Mouse (Mus musculus) limb, embryonic 11.5 days (tissue): ENCODE data around the gene Cpsf3. TPM values are rescaled to one million over a fixed set of nuclear protein-coding genes. Genes with fewer than 3 reads are reported as not detected.

Experiments used
- ATAC-seq: fragments of 200-750 bp; cut with Nextera tagmentation; 2 replicates; pipeline ENCODE4 v1.8.0; 2017; ENCODE audit warnings: low read depth; ENCODE audit not compliant: insufficient number of reproducible peaks, low FRiP score, low TSS enrichment
- DNase-seq: peaks from one replicate; pipeline ENCODE4 v3.0.0-alpha.2; 2015; ENCODE audit warnings: low spot score
- H3K27ac ChIP-seq: fragments of 300-500 bp; sonication (generic); replicated peaks from 2 replicates; pipeline ENCODE4 v1.5.1; 2014; ENCODE audit warnings: low read depth, mild to moderate bottlenecking, low read length
- H3K27me3 ChIP-seq: fragments of 300-500 bp; sonication (generic); 2 replicates; pipeline ENCODE4 v1.6.1; 2014; ENCODE audit warnings: mild to moderate bottlenecking, low read length, mixed read lengths; ENCODE audit not compliant: control insufficient read depth, insufficient read depth
- H3K36me3 ChIP-seq: fragments of 300-500 bp; sonication (generic); 2 replicates; pipeline ENCODE4 v1.6.1; 2014; ENCODE audit warnings: mild to moderate bottlenecking, low read length, moderate library complexity, mixed read lengths; ENCODE audit not compliant: control insufficient read depth, insufficient read depth
- H3K4me1 ChIP-seq: fragments of 300-500 bp; sonication (generic); 2 replicates; pipeline ENCODE4 v1.6.1; 2014; ENCODE audit warnings: low read length, mixed read lengths; ENCODE audit not compliant: control insufficient read depth, insufficient read depth
- H3K4me2 ChIP-seq: fragments of 300-500 bp; sonication (generic); 2 replicates; pipeline ENCODE4 v1.6.1; 2014; ENCODE audit warnings: low read depth, mild to moderate bottlenecking, moderate library complexity; ENCODE audit not compliant: severe bottlenecking
- H3K4me3 ChIP-seq: fragments of 300-500 bp; sonication (generic); 2 replicates; pipeline ENCODE4 v1.5.1; 2014; ENCODE audit warnings: low read depth, low read length
- H3K9ac ChIP-seq: fragments of 300-500 bp; sonication (generic); 2 replicates; pipeline ENCODE4 v1.6.1; 2014; ENCODE audit warnings: mild to moderate bottlenecking, low read length
- H3K9me3 ChIP-seq: fragments of 300-500 bp; sonication (generic); 2 replicates; pipeline ENCODE4 v1.6.1; 2016; ENCODE audit warnings: low read length; ENCODE audit not compliant: control insufficient read depth
- WGBS: fragments of 180-500 bp; shearing (Covaris S2); extraction: QIAGEN DNeasy Blood & Tissue Kit; methylation state at CpG from one replicate; pipeline ENCODE4 v1.1.7; 2014; 5-methylcytosine and 5-hydroxymethylcytosine counted together
- polyA plus RNA-seq: library from polyadenylated mRNA; unstranded; fragments of >200 nt; fragmentation: Nextera tagmentation; extraction: Ambion mirVana; gene quantifications from 2 replicates; pipeline ENCODE4 v1.2.1, GENCODE M21; 2014

The Cpsf3 gene
- polyA plus RNA-seq, 1 experiment from 2014 or later = 144 TPM

- H3K27me3 ChIP-seq = no peaks in the 10 kb centered on the region
- no peaks in the 10 kb centered on the region for H3K9me3 ChIP-seq
- peak within 1 kb of the TSS; percentile 76 for H3K4me3 ChIP-seq
- WGBS = under 1% methylated on average over 28 of the region's 28 CpGs
- H3K4me2 ChIP-seq = peak within 1 kb of the TSS; percentile 54
- H3K27ac ChIP-seq = peak within 1 kb of the TSS; percentile 82
- no peaks in the 10 kb centered on the region for H3K4me1 ChIP-seq
- ATAC-seq (peak; percentile 94), DNase-seq (peak; percentile 97)
- no peaks in the 10 kb centered on the region for H3K36me3 ChIP-seq
- H3K9ac ChIP-seq = peak within 1 kb of the TSS; percentile 87
These were observed 1.0 kb downstream of the Cpsf3 start, which contains the start of gene Itgb1bp1 for GRCm38 (mm10) chr12:21286243-21286622. TSS of gene Itgb1bp1 (minus strand) at chr12:21286284.

GRCm38 (mm10) chr12:21286712-21287650 lies 1.8 kb downstream of the Cpsf3 start:
- no peaks in the 10 kb centered on the region for H3K4me1 ChIP-seq
- WGBS = 40% methylated on average over 18 of the region's 18 CpGs
- peak overlapping the region; percentile 54 for H3K4me2 ChIP-seq
- H3K4me3 ChIP-seq = peak overlapping the region; percentile 76
- H3K36me3 ChIP-seq = peaks cover 5% of the 10 kb centered on the region
- no peaks in the 10 kb centered on the region for H3K9me3 ChIP-seq
- H3K9ac ChIP-seq = peak overlapping the region; percentile 87
- H3K27ac ChIP-seq = no peak overlapping the region
- H3K27me3 ChIP-seq = no peaks in the 10 kb centered on the region
- ATAC-seq (no peak), DNase-seq (peak; percentile 26)

- H3K27me3 ChIP-seq = no peaks in the 10 kb centered on the region
- WGBS = 94% methylated on average over 3 of the region's 3 CpGs
- H3K4me2 ChIP-seq = no peak overlapping the region
- H3K36me3 ChIP-seq = peaks cover 11% of the 10 kb centered on the region
- no peak for DNase-seq
- no peak overlapping the region for H3K9ac ChIP-seq
- no peaks in the 10 kb centered on the region for H3K4me1 ChIP-seq
- H3K9me3 ChIP-seq = no peaks in the 10 kb centered on the region
- no peak for ATAC-seq
- H3K27ac ChIP-seq = no peak overlapping the region
- H3K4me3 ChIP-seq = no peak overlapping the region
These were observed 3.7 kb downstream of the Cpsf3 start for GRCm38 (mm10) chr12:21288716-21289395.

GRCm38 (mm10) chr12:21289651-21290050 lies 4.5 kb downstream of the Cpsf3 start:
- Histone ChIP-seq H3K27ac (no peak overlapping the region), H3K36me3 (peaks cover 16% of the 10 kb centered on the region), H3K4me3 (no peak overlapping the region), H3K4me2 (no peak overlapping the region), H3K9ac (no peak overlapping the region), H3K4me1 (no peaks in the 10 kb centered on the region), H3K9me3 (no peaks in the 10 kb centered on the region), H3K27me3 (no peaks in the 10 kb centered on the region)
- ATAC-seq (no peak), DNase-seq (no peak)
- 88% methylated on average over 6 of the region's 6 CpGs for WGBS

- Histone ChIP-seq H3K9me3 (no peaks in the 10 kb centered on the region), H3K36me3 (peaks cover 18% of the 10 kb centered on the region), H3K4me3 (no peak overlapping the region), H3K4me1 (no peaks in the 10 kb centered on the region), H3K9ac (no peak overlapping the region), H3K27ac (no peak overlapping the region), H3K4me2 (no peak overlapping the region), H3K27me3 (no peaks in the 10 kb centered on the region)
- no peak for DNase-seq
- 95% methylated on average over 11 of the region's 11 CpGs for WGBS
- ATAC-seq = no peak
These were observed 13.7 kb downstream of the Cpsf3 start for GRCm38 (mm10) chr12:21298856-21299255.

GRCm38 (mm10) chr12:21301324-21301723 lies 16.1 kb downstream of the Cpsf3 start:
- no peaks in the 10 kb centered on the region for H3K4me1 ChIP-seq
- 85% methylated on average over 7 of the region's 7 CpGs for WGBS
- no peaks in the 10 kb centered on the region for H3K27me3 ChIP-seq
- no peak overlapping the region for H3K27ac ChIP-seq
- H3K4me3 ChIP-seq = no peak overlapping the region
- no peak overlapping the region for H3K9ac ChIP-seq
- no peaks in the 10 kb centered on the region for H3K9me3 ChIP-seq
- peaks cover 21% of the 10 kb centered on the region for H3K36me3 ChIP-seq
- ATAC-seq (no peak), DNase-seq (no peak)
- H3K4me2 ChIP-seq = no peak overlapping the region

GRCm38 (mm10) chr12:21301932-21302331 lies 16.7 kb downstream of the Cpsf3 start:
- Histone ChIP-seq H3K27me3 (no peaks in the 10 kb centered on the region), H3K36me3 (peaks cover 24% of the 10 kb centered on the region), H3K4me1 (no peaks in the 10 kb centered on the region), H3K4me3 (no peak overlapping the region), H3K27ac (no peak overlapping the region), H3K9ac (no peak overlapping the region), H3K9me3 (no peaks in the 10 kb centered on the region), H3K4me2 (no peak overlapping the region)
- no peak for DNase-seq
- ATAC-seq = no peak
- WGBS = 91% methylated on average over 8 of the region's 8 CpGs

GRCm38 (mm10) chr12:21302361-21302783 lies 17.2 kb downstream of the Cpsf3 start:
- Histone ChIP-seq H3K9ac (no peak overlapping the region), H3K27me3 (no peaks in the 10 kb centered on the region), H3K4me2 (no peak overlapping the region), H3K36me3 (peaks cover 22% of the 10 kb centered on the region), H3K4me1 (no peaks in the 10 kb centered on the region), H3K9me3 (no peaks in the 10 kb centered on the region), H3K27ac (no peak overlapping the region), H3K4me3 (no peak overlapping the region)
- ATAC-seq (no peak), DNase-seq (no peak)
- 92% methylated on average over 5 of the region's 5 CpGs for WGBS
